8 mouse cellular contexts compared by ENCODE assay signal in genomic region chr10:60816872-60817648, GRCm38 (mm10). TPM values are rescaled to one million over a fixed set of nuclear protein-coding genes. Genes with fewer than 3 reads are reported as not detected.
DNase-seq lines count a peak whose midpoint lies in the region; ATAC-seq and TF ChIP-seq lines count a peak whose summit lies in the region.

No protein-coding gene starts in this region.

- no peaks in the 10 kb centered on the region for H3K36me3 ChIP-seq in forebrain, embryonic 15.5 days
- no peaks in the 10 kb centered on the region for H3K36me3 ChIP-seq in hindbrain, embryonic 14.5 days (replicated peaks; ENCODE audit: control insufficient read depth, insufficient read depth)
- no peaks in the 10 kb centered on the region for H3K36me3 ChIP-seq in lung, postnatal 0 days (ENCODE audit: insufficient read depth, low read length)

- no peak overlapping the region for H3K9ac ChIP-seq in forebrain, embryonic 15.5 days (replicated peaks)
- no peak overlapping the region for H3K9ac ChIP-seq in hindbrain, embryonic 14.5 days
- no peak overlapping the region for H3K9ac ChIP-seq in lung, postnatal 0 days (replicated peaks; ENCODE audit: low read depth)

- WGBS in forebrain, embryonic 15.5 days = 33% methylated on average over 14 of the region's 14 CpGs
- 43% methylated on average over 14 of the region's 14 CpGs for WGBS in hindbrain, embryonic 14.5 days
- WGBS in lung, postnatal 0 days = 22% methylated on average over 14 of the region's 14 CpGs

- H3K27ac ChIP-seq in forebrain, embryonic 15.5 days (replicated peaks) = peak overlapping the region; percentile 51
- no peak overlapping the region for H3K27ac ChIP-seq in hindbrain, embryonic 14.5 days
- H3K27ac ChIP-seq in lung, postnatal 0 days (ENCODE audit: low read length) = peak overlapping the region; percentile 44

- peaks cover 7% of the 10 kb centered on the region for H3K27me3 ChIP-seq in forebrain, embryonic 15.5 days
- H3K27me3 ChIP-seq in hindbrain, embryonic 14.5 days (ENCODE audit: control insufficient read depth, insufficient read depth, low read length) = peaks cover 25% of the 10 kb centered on the region
- H3K27me3 ChIP-seq in lung, postnatal 0 days (replicated peaks; ENCODE audit: insufficient read depth, low read length) = no peaks in the 10 kb centered on the region

- DNase-seq in adrenal gland, adult (ENCODE audit: inconsistent age in 2 of 2, low spot score in 1 of 2) = peak; percentile 60 to 75
- DNase-seq in adrenal gland, postnatal 4 days (ENCODE audit: low spot score in 2 of 2) = no peak
- DNase-seq in brain, embryonic 14.5 days (ENCODE audit: low read depth) = peak; percentile 84
- DNase-seq in hindbrain, embryonic 14.5 days (ENCODE audit: low spot score) = no peak
- DNase-seq in layer of hippocampus, postnatal 10 days (ENCODE audit: low spot score in 2 of 2) = peak; percentile 67 to 74
- DNase-seq in lung, postnatal 0 days (ENCODE audit: low spot score) = peak; percentile 80
- peak; percentile 58 for DNase-seq in right cerebral cortex, postnatal 14 days

- H3K4me1 ChIP-seq in forebrain, embryonic 15.5 days = peaks cover 32% of the 10 kb centered on the region
- peaks cover 33% of the 10 kb centered on the region for H3K4me1 ChIP-seq in hindbrain, embryonic 14.5 days (replicated peaks; ENCODE audit: control insufficient read depth, insufficient read depth, low read length)
- peaks cover 26% of the 10 kb centered on the region; the same call in 1 of the 2 replicates for H3K4me1 ChIP-seq in lung, postnatal 0 days (ENCODE audit: insufficient read depth, low read depth, low read length)

- ATAC-seq in forebrain, embryonic 15.5 days (replicated peaks) = peak; percentile 74
- peak; percentile 52; the same call in 1 of the 2 replicates for ATAC-seq in hindbrain, embryonic 14.5 days (ENCODE audit: low FRiP score)
- ATAC-seq in lung, postnatal 0 days = peak; percentile 86

- no peak for TF ChIP-seq POLR2A in brain, embryonic 14.5 days (IDR thresholded peaks at IDR 0.05; ENCODE audit: borderline replicate concordance, extremely low read depth, insufficient read depth, insufficient read length, poor library complexity, severe bottlenecking)

- no peak for TF ChIP-seq CTCF in brain, embryonic 14.5 days (IDR thresholded peaks at IDR 0.05; ENCODE audit: borderline replicate concordance, extremely low read depth, insufficient read depth, insufficient read length)
- no peak for TF ChIP-seq CTCF in lung, postnatal 0 days (IDR thresholded peaks at IDR 0.05)

- peak; percentile 62 for TF ChIP-seq EP300 in lung, postnatal 0 days (IDR thresholded peaks at IDR 0.05)

- peak overlapping the region; percentile 16; the same call in 1 of the 2 replicates for H3K4me2 ChIP-seq in forebrain, embryonic 15.5 days (replicated peaks)
- H3K4me2 ChIP-seq in hindbrain, embryonic 14.5 days (replicated peaks) = no peak overlapping the region
- H3K4me2 ChIP-seq in lung, postnatal 0 days (replicated peaks; ENCODE audit: low read depth, low read length) = no peak overlapping the region; the same call in 1 of the 2 replicates

- H3K4me3 ChIP-seq in forebrain, embryonic 15.5 days = no peak overlapping the region
- H3K4me3 ChIP-seq in hindbrain, embryonic 14.5 days (replicated peaks; ENCODE audit: low read length) = no peak overlapping the region
- no peak overlapping the region for H3K4me3 ChIP-seq in lung, postnatal 0 days (ENCODE audit: low read depth, low read length)

- no peaks in the 10 kb centered on the region for H3K9me3 ChIP-seq in forebrain, embryonic 15.5 days
- no peaks in the 10 kb centered on the region for H3K9me3 ChIP-seq in hindbrain, embryonic 14.5 days (ENCODE audit: control insufficient read depth, low read length)
- no peaks in the 10 kb centered on the region for H3K9me3 ChIP-seq in lung, postnatal 0 days (ENCODE audit: low read length)

RNA-seq across cellular contexts. Expression of gene Unc5b, which starts 14.3 kb away (rescaled TPM):
- total RNA-seq in adrenal gland, postnatal 4 days (2021) = 10 to 100 TPM; 13.3 to 17.6 TPM
- 6.3 and 12.7 TPM in 2 replicates for polyA plus RNA-seq in brain, embryonic 14.5 days (2012; rRNA removed)
- polyA plus RNA-seq in forebrain, embryonic 15.5 days (2015; fragmentation: Nextera tagmentation; extraction: Ambion mirVana) = 2.8 and 3.0 TPM in 2 replicates
- 2.8 and 2.9 TPM in 2 replicates for polyA plus RNA-seq in hindbrain, embryonic 14.5 days (2014; fragmentation: Nextera tagmentation; extraction: Ambion mirVana)
- total RNA-seq in layer of hippocampus, postnatal 10 days (2021) = 1 to 10 TPM; 8.4 to 9.8 TPM
- polyA plus RNA-seq in lung, postnatal 0 days (2015; fragmentation: Nextera tagmentation; extraction: Ambion mirVana) = 3.8 and 4.3 TPM in 2 replicates

Comparison
In these comparisons a context has a peak if more than half of its experiments do, and no peak if none do; other contexts are left out.
1. DNase-seq: peak in adrenal gland, adult (2 of 2), brain, embryonic 14.5 days (single experiment), layer of hippocampus, postnatal 10 days (2 of 2), lung, postnatal 0 days (single experiment) and right cerebral cortex, postnatal 14 days (single experiment); none in adrenal gland, postnatal 4 days (0 of 2) and hindbrain, embryonic 14.5 days (single experiment).
2. Peak in every context shown above with its lines, with median percentiles within 50 percentile points of each other: ATAC-seq.